8 mouse cellular contexts compared by ENCODE assay signal in the genomic region with DNA sequence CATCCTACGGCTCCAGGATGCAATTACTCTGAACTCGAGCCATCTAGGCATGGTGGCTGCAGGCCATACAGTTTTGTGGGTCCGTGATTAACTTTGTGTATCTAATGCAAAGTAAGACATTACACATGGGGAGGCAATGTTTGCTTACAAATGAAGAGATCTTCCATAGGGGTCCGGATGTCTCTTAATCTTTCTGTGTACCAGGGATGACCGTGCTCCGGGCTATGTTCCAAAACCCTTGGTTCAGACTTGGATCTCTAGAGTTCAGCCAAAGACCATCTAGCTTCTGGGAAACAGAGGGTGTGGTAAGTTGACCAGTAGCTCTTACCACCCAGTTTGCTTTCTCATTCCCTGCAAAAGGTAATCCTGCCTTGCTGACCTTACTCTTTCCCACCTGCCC. TPM values are rescaled to one million over a fixed set of nuclear protein-coding genes. Genes with fewer than 3 reads are reported as not detected.
DNase-seq lines count a peak whose midpoint lies in the region; ATAC-seq and TF ChIP-seq lines count a peak whose summit lies in the region.

No protein-coding gene starts in this region.

- peak overlapping the region; percentile 15; the same call in 1 of the 2 replicates for H3K27ac ChIP-seq in spleen, adult 2 months (ENCODE audit: insufficient read depth, low read length)
- H3K27ac ChIP-seq in stomach, embryonic 16.5 days (ENCODE audit: low read length), result peak overlapping the region; percentile 72

- H3K4me1 ChIP-seq in spleen, adult 2 months (ENCODE audit: control insufficient read depth, insufficient read depth, insufficient read length), result peaks cover 17% of the 10 kb centered on the region; the same call in 1 of the 2 replicates
- H3K4me1 ChIP-seq in stomach, embryonic 16.5 days (ENCODE audit: control insufficient read depth, insufficient read depth, low read length), result peaks cover 22% of the 10 kb centered on the region

- ATAC-seq in stomach, embryonic 16.5 days (ENCODE audit: insufficient read depth, low FRiP score), result no peak
- ATAC-seq in erythroid progenitor cell, adult 5-6 weeks (replicated peaks; ENCODE audit: low FRiP score, poor library complexity, severe bottlenecking), result no peak

- TF ChIP-seq CTCF in spleen, adult 2 months (IDR thresholded peaks at IDR 0.05; ENCODE audit: extremely low read depth, insufficient read depth, insufficient read length, insufficient replicate concordance), result no peak

- no peaks in the 10 kb centered on the region for H3K36me3 ChIP-seq in spleen, adult 2 months (ENCODE audit: control insufficient read depth, insufficient read depth, low read length)
- no peaks in the 10 kb centered on the region for H3K36me3 ChIP-seq in stomach, embryonic 16.5 days (ENCODE audit: control insufficient read depth, insufficient read depth, low read length)

- H3K4me3 ChIP-seq in spleen, adult 2 months (ENCODE audit: extremely low read depth, insufficient read depth, insufficient read length), result no peak overlapping the region
- no peak overlapping the region for H3K4me3 ChIP-seq in stomach, embryonic 16.5 days (replicated peaks; ENCODE audit: low read length)

- DNase-seq in heart, adult 11 months, result peak; percentile 95
- DNase-seq in heart, adult 8-10 months (ENCODE audit: low spot score), result no peak
- no peak for DNase-seq in spleen, adult 2 months (ENCODE audit: low read depth in 1 of 2, low spot score in 2 of 2)
- DNase-seq in spleen, postnatal 14 days (ENCODE audit: low spot score in 2 of 2), result no peak
- peak; percentile 76 to 83 for DNase-seq in kidney, adult 8-10 months
- DNase-seq in spleen, postnatal 4 days (ENCODE audit: low spot score in 2 of 2), result no peak

- H3K9ac ChIP-seq in stomach, embryonic 16.5 days (ENCODE audit: low read length), result no peak overlapping the region

- no peaks in the 10 kb centered on the region for H3K9me3 ChIP-seq in stomach, embryonic 16.5 days (replicated peaks; ENCODE audit: control insufficient read depth, low read length)

- WGBS in spleen, adult 2 months, result 83% methylated on average over 6 of the region's 6 CpGs
- WGBS in stomach, embryonic 16.5 days, result 52% methylated on average over 6 of the region's 6 CpGs

- TF ChIP-seq POLR2A in spleen, adult 2 months (IDR thresholded peaks at IDR 0.05; ENCODE audit: low read depth, low read length), result no peak

- no peaks in the 10 kb centered on the region for H3K27me3 ChIP-seq in spleen, adult 2 months (ENCODE audit: control insufficient read depth, insufficient read depth, low read length)
- H3K27me3 ChIP-seq in stomach, embryonic 16.5 days (ENCODE audit: control insufficient read depth, insufficient read depth, low read length), result no peaks in the 10 kb centered on the region

- H3K4me2 ChIP-seq in stomach, embryonic 16.5 days (ENCODE audit: low read depth, low read length), result peak overlapping the region; percentile 4; the same call in 1 of the 2 replicates

RNA-seq across cellular contexts. Expression of a gene that starts 4.4 kb away (rescaled TPM):
- 10 to 100 TPM; 18.0 to 23.9 (median 19.8) TPM for total RNA-seq in heart, adult 8-10 months (2022)
- polyA plus RNA-seq in spleen, adult 2 months (2012; rRNA removed), result 10.8 and 12.2 TPM in 2 replicates
- 4.5 and 5.3 TPM in 2 replicates for polyA plus RNA-seq in stomach, embryonic 16.5 days (2015; fragmentation: Nextera tagmentation; extraction: Ambion mirVana)
- 12.6 and 15.9 TPM in 2 replicates for total RNA-seq in erythroid progenitor cell, adult 5-6 weeks (2015; ENCODE audit: low replicate concordance)
- total RNA-seq in erythroid progenitor cell, adult 5-6 weeks (2017; ENCODE audit: low replicate concordance), result 5.9 and 9.5 TPM in 2 replicates

Comparison
In these comparisons a context has a peak if more than half of its experiments do, and no peak if none do; other contexts are left out.
1. DNase-seq: peak in heart, adult 11 months (single experiment) and kidney, adult 8-10 months (2 of 2); none in heart, adult 8-10 months (single experiment), spleen, adult 2 months (0 of 2), spleen, postnatal 14 days (0 of 2) and spleen, postnatal 4 days (0 of 2).